Mouse (Mus musculus) adrenal gland, adult 18-20 months (tissue): Measurements from ENCODE around the gene Dnase1l2. TPM values are rescaled to one million over a fixed set of nuclear protein-coding genes. Genes with fewer than 3 reads are reported as not detected.
"Not testable (repeated sequence)": the region's sequence is repeated elsewhere in the genome, so short reads cannot be mapped to it uniquely, and the experiment has no call there.

Experiments used
- DNase-seq, 2 experiments: peaks; one replicate each; pipeline ENCODE4 v3.0.0; 2021 to 2022; ENCODE audit warnings: low spot score in 2 of 2
- total RNA-seq, 2 experiments: library from RNA; stranded (reverse); gene quantifications; 1 replicate in 1 of 2; 2 replicates in 1 of 2; pipeline ENCODE4 v1.2.3; 2021

The Dnase1l2 gene
- total RNA-seq, 2 experiments from 2014 or later: 2.8 to 4.0 TPM

DNA sequence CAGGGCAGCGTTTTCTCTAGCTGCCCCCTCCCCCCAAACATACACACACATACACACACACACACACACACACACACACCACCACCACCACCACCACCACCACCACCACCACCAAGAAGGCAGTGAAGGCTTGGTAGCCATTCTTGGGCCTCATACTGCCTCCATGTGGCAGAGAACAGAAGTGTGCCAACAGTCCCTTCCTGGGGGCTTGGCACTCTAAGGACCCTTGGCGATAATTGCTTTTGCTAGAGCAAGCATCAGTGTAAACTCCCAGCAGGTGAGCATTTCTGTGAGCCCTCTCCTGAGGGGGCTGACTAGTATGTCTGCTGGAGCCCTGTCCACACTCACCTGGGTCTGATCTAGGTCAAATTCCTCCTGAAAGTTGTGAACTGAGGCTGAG is 1.8 kb downstream of the Dnase1l2 start:
- DNase-seq: no peak

GRCm38 (mm10) chr17:24440377-24440776 is 2.5 kb downstream of the Dnase1l2 start:
- no peak for DNase-seq

DNA sequence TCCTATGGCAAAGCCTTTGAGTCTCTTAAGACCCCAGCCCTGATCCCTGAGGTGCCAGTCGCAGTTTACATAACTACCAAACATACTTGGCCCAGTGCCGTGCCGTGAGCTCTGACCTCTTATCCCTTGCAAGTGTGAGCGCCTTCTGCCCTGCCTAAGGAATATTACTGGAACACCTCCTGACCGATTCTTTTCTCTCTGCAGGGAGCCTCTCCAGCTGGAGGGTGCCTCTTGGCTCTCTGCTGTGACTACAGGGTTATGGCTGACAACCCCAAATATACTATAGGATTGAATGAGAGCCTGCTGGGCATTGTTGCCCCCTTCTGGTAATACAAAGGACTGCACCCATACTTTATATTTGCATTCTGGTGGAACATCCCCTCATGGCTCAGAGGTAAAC is 5.9 kb downstream of the Dnase1l2 start:
- no peak for DNase-seq

GRCm38 (mm10) chr17:24429201-24429983 is 13.5 kb downstream of the Dnase1l2 start:
- DNase-seq: no peak

GRCm38 (mm10) chr17:24427170-24427557 is 15.7 kb downstream of the Dnase1l2 start:
- no peak for DNase-seq

- peak; percentile 93 to 97 for DNase-seq
Measured at GRCm38 (mm10) chr17:24426471-24427169, 16.3 kb downstream of the Dnase1l2 start, which contains the start of gene Eci1. Gene Eci1 (plus strand): TSS chr17:24426641.

DNA sequence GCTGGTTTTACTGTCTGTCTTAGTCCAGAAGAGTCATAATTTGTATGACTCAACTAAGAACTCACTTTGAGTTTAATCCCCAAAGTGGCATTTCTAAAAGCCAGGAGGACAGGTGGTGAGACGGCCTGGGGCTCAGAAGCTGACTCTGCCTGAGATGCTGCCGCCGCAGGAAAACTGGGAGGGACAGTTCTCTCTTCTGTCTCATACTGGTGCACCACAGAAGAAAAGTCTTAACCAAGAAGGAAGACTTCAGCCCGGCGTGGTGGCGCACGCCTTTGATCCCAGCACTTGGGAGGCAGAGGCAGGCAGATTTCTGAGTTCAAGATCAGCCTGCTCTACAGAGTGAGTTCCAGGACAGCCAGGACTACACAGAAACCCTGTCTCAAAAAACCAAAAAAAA is 17.0 kb downstream of the Dnase1l2 start:
- no peak for DNase-seq

GRCm38 (mm10) chr17:24425326-24425725 is 17.6 kb downstream of the Dnase1l2 start:
- DNase-seq: not testable (repeated sequence)

- no peak for DNase-seq
Measured at GRCm38 (mm10) chr17:24424489-24424888, 18.4 kb downstream of the Dnase1l2 start.

DNA sequence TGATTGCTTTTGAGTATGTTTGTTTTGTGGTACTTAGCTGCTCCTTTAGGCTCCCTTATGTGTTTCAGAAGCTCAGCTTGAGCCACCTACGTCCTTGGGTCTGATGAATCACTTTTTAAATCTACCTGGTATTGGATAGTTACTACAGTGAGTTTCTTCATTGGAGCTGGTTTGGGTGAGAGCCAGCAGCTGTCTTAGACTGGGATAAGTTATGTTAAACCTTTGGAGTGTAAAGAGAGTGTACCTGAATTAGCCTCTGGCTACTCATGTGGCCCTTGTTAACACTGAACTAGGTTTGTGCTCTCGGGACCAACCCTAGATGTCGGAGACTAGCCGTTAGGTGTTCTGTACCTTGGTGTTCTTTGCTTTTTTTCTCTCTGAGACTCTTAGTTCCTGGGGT is 19.8 kb downstream of the Dnase1l2 start:
- DNase-seq: no peak

DNA sequence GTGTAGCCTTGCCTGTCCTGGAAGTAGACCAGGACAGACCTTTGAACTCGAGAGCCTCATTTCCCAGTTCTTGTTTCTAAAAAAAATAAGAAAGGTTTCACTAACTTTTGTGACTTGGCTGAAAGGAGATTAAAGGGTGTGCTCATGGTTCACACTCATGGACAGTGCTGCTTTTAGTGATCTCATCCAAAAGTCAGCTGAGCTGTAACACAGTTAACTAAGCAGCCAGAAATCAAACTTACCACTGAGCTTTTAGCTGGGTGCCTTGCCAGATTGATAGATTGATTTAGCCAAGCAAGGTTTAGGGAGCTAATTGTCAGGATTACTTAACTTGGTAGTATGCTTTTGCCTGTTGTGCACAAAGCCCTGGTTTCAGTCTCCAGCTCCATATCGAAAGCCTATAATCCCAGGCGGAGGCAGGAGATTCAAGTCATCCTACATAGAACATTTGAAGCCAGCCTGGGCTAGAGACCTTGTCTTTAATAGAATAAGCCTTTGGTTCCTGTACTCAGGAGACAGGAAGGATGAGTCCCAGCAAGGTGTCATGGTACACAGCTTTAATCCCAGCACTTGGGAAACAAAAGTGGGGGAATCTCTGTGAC is 26.8 kb downstream of the Dnase1l2 start:
- no peak for DNase-seq

DNA sequence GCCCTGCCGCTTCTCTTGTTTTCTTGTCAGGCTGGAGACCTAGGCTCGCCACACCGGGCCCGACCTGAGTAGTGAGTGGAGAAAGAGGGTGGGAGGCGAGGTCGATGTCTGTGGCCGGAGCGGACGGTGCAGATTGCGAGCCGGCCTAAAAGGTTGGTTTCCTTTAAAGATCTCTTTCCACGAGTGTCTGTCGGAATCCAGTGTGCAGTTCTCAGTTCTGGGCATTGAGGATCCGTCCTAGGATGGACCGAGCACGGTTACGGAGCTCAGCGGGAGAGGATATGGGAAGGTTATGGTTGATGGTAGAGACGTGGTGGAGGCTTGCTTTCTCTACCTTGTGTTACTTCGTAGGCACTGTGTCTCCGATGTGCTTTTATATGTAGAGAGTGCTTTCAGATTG is 27.9 kb downstream of the Dnase1l2 start:
- no peak for DNase-seq

DNA sequence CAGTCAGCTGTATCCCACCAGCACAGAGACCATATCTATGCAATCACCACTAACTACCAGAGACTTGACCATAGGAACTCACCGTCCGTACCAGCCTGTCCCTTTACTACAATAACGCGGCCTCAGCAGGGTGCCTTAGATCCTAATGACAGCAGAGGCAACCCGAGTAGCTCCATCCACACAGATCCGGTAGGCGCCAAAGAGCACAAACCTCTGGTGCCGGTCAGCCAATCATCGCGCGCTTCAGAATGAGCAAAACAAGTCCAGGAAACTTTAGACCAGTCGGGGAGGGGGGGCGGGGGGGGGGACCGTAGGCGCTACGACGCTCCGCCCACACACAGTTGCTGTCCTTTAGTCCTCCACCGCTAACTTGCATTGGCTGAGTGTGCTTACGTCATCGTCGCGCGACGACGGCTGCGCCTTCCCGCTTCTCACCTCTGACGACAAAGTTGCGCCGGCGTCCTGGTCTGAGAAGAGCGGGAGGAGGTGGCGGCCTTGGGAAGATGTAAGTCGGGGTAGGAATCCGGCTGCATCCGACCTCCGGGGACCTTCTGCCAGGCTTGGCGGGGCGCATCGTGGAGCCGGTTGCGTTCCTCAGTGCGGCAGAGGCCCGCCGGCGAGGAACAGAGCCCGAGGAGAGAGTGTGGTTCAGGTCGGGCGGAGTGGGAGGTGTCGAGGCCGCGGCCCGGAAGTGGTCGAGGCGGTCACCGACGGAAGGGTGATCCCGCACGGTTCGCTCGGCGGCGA is 28.5 kb downstream of the Dnase1l2 start, which contains the start of gene Rnps1:
Rnps1 (plus strand) TSS at position 336 of the 747 bp plus-strand sequence.
- DNase-seq: peak; percentile 81 to 85

DNA sequence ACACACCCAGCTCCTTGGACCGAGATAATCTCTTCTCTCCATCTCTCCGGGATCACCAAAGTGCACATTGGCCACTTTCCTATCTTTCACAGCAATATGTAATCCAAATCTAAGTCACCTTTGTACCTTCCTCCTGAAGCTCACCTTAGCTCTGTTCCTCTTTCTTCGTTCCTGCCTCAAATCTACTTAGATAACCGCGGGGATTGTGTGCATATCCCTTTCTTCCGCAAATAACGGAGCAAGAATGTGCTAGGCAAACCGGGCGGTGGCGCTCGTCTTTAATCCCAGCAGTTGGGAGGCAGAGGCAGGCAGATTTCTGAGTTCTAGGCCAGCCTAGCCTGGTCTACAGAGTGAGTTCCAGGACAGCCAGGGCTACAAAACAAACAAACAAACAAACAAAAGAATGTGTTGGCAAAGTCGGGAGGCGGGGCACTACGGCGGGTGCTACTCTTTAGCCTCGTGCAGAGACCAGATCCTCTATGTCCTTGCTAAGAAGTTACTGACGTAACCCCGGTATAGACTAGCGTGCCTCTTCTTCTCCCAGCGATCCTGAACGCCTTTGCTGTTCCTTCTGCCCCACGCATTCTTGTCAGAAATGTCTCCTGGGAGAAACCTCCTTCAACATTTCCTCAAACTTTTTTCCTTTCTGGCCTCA is 29.2 kb downstream of the Dnase1l2 start:
- DNase-seq: no peak

GRCm38 (mm10) chr17:24407116-24407803 is 35.6 kb downstream of the Dnase1l2 start:
- DNase-seq: no peak

- peak; percentile 54 to 65 for DNase-seq
Measured at GRCm38 (mm10) chr17:24402371-24402770, 40.5 kb downstream of the Dnase1l2 start.

DNA sequence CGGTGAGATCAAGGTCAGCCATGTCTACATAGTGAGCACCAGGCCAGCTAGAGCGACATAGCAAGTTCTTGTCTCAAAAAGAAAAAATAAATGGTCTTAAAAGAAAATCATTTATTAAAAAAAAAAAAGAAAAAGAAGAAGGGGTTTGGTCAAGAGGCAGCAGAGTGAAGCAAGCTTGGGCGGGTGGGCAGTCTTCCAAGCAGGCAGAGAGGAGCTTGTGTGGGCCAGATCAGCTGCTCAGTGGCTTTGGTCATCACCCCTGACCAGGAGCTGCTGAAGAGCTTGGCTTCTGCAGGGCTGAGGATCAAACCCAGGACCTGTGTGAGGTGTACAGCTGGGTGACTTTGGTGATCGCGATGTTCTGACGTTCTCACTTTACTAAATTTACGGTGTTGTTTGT is 48.4 kb downstream of the Dnase1l2 start:
- no peak for DNase-seq

GRCm38 (mm10) chr17:24393527-24393926 is 49.4 kb downstream of the Dnase1l2 start:
- no peak for DNase-seq

DNA sequence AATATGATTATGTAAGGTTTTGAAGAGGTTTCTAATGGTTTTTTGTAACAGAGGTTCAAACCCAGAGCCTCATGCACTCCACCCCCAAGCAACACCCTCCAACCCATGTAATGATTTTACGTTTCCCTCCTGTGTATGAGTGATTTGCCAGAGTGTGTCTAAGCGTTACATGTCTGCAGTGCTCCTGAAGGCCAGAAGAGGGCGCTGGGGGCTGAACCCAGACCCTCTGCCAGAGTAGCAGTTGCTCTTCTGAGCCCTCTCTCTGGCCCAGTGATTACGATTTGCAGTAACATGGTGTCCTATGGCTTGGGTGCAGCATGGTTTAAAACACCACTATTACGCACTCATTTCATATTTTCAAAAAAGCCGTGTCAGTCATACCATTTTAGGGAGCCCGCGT is 51.8 kb downstream of the Dnase1l2 start:
- no peak for DNase-seq
